Mouse (Mus musculus): ENCODE data around the gene Cdyl.

DNA sequence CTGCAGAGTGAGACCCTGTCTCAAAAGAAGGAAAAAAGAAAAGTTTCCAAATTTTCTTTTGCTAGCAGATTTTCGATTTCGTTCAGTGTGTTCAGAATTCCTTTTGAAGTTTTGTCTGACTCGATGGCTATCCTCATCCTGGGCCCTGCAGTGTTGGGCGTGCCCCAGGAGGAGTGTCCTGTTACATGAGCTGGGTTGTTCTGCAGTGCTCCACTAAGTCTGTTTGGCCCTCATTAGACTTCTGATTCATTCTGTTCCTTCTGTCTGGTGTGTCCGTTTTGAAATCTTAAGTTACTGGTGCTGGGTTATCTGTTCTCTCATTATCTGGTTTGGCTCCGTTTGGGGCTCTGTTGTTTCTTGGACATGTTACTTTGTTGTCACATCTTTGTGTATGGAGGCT is 174.3 kb downstream of the Cdyl start:
- no peak for TF ChIP-seq GATA1 (IDR thresholded peaks at IDR 0.05; ENCODE audit: low read length)
- no peak for TF ChIP-seq TAL1 (IDR thresholded peaks at IDR 0.05; ENCODE audit: low read length)

All from erythroblast, embryonic 14.5 days (primary cell).